Mouse (Mus musculus): ENCODE measurements around the gene Slc4a2.
A peak's percentile ranks its signal among the peaks of the same experiment; 100 is the strongest.

Slc4a2 gene

DNA sequence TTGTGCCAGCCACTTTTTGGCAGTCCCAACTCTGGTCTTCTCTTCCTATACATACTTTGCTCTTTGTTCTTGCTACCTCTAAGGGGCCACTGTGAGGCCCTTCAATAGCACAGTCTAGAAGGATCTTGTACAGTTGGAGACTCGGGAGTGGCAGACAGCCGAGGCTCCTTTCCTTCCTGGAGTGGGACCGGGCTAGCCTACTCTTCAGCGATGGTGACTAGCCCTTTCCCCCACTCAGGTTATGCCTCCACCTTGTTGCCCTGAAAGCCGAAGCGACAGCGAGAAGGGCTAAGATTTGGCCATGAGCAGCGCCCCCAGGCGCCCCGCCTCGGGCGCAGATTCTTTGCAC lies 3.6 kb downstream of the Slc4a2 start:
- DNase-seq, result no peak

DNA sequence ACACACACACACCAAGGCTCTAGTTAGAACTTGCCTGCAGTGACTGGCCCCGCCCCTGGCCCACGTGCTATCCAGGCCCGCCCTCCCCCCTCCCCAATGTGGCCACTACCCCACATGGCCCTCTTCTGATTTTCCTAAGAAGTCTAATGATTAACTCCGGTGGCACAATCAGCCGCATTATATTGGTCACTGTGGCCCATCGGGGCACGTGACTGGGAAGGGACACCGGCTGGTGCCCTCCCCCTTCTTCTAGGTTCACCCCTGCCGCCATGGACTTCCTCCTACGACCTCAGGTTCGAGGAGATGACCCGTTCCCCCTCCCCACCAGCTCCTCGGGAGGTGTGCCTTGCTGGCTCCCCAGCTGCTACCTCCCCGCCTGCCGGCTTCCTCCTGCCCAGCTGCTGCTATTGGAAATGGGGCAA lies 4.4 kb downstream of the Slc4a2 start:
- DNase-seq, result no peak

DNA sequence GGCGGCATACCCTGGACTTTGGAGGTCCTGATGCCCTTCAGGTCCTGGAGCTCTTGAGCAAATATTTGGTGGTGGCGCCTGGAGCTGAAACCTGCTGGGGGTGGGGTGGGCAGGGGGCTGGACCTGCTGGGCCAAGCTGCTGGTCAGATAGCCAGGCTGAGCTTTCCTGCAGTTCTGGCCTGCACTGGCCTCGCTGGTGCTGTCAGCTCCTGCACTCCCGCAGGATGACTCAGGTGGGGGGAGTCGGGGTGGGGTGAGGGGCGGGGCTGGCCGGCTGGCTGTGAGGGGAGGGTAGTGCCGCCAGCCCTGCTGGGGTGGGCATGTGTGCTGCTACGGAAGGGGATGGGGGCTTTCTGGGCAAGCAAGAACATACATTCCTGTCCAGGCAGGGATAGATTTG lies 5.0 kb downstream of the Slc4a2 start:
- DNase-seq, result no peak

DNA sequence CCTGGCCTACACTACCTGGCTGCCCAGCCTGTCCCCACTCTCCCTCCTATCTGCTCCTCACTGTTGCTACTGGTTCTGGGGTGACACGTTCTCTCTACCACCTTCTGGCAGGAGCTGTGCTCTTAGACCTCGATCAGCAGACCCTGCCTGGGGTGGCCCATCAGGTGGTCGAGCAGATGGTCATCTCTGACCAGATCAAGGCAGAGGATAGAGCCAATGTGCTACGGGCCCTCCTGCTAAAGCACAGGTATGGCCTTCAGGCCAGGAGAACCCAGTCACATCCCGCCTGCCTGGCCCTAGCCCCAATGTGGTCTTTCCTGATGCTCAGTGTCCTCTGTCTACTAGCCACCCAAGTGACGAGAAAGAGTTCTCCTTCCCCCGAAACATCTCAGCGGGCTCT lies 10.4 kb downstream of the Slc4a2 start:
- no peak for DNase-seq

DNA sequence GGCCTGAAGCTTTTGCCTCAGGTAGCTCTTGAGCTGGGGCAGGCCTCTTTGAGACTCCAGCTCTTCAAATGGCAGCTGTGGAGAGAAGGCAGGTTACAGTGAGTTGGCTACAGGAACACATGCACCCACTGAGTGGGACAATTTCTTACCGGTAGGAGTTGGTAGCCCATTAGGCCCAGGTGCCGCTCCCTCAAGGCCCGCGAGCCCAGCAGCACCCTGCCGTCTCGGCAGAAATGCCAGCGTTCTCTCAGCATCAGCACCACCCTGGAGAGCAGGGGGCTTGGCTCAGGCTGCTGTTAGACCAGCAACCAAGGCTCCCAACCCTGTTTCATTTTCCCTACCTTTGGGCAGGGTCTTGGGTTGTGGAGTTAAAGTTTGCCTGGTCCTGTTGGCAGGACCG lies 17.6 kb downstream of the Slc4a2 start:
- DNase-seq, result no peak

DNA sequence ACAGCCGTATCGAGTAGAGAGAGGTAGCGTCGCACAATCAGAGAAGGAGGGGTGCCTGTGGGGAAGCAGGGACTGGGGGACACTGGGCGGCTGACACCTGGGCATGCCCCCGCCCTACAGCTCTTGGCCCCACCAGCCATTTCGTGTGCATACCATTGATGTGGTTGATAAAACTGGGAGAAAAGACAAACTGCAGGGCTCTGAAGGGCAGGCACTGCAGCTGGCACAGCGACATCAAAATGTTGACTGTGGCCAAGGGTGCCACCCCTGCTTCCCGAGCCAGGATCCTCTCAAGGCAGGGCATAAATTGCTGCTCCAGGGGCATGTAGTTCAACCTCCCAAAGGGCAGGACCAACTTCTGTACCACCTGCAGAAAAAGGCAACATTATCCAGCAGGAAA lies 18.4 kb downstream of the Slc4a2 start:
- no peak for DNase-seq

DNA sequence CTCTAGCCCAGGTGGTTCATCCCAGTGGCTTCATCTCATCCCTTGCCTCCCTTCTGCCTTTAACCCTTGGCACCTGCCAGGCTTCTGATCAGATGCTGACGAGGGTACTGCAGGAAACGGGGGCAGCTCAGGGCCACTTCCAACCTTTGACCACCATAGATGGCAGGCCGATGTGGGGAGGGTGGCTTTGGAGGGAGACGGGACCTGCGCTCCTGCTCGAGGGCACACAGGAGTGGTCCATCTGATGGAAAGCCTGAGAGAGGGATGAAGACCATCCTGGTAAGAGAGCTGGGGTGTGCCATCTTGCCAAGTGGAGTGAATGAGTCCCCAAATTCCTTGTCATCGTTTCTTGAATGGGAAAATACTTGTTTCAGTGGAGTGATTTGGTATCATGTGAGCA lies 19.6 kb downstream of the Slc4a2 start:
- DNase-seq, result no peak

DNA sequence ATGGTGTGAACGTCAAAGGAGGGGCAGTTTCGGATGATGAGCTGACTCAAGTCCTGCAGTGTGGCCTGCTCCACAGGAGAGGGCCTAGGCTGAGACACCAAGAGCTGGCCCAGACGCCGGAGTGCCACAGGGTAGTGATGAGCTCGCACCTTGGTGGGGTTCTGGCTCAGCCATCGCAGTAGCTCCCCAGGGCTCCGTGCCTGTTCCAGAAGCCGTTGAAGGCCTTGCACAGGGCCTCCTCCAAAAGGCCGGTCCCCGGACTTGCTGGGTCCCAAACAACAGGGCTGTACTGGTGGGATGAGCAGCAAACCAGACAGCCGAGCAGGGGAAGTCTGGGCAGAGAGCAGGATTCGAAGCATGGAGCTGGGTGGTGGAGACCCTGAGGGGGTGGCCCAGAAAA lies 20.3 kb downstream of the Slc4a2 start:
- DNase-seq, result no peak

DNA sequence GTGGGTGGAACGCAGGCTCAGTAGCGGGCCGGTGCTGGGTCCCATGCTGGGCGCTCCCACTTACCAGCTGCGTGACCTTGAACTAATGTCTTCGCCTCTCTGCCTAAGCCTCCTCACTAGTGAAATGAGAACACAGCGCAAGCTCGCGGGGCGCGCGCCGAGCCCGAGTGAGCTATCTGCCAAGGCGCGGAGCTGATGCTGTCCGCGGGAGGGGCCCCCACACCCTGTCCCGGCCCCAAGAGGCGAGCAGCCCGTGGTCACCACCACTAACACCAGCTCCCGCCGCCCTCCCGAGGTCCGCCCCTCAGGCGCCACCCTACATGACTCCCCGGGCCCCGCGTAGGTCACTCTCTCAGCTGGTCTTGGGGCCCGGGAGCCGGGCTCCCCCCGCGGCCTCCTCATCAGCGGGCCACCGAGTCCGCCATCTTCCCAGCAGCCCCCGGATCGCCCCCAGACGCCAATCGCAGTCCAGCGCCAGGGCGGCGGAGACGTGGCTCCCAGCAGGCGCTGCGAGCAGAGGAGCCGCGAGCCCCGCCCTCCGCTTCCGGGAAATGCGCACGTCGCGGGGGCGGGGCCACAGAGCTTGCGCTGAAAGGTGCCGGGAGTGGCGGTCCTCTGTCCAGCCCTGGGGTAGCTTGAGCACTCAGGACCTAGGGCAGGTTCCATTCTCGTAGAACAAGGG lies 21.2 kb downstream of the Slc4a2 start, which contains the start of gene Fastk:
Gene Fastk, minus strand, starts transcription at position 542 of the 682 bp plus-strand sequence.
- peak; percentile 94 for DNase-seq

DNA sequence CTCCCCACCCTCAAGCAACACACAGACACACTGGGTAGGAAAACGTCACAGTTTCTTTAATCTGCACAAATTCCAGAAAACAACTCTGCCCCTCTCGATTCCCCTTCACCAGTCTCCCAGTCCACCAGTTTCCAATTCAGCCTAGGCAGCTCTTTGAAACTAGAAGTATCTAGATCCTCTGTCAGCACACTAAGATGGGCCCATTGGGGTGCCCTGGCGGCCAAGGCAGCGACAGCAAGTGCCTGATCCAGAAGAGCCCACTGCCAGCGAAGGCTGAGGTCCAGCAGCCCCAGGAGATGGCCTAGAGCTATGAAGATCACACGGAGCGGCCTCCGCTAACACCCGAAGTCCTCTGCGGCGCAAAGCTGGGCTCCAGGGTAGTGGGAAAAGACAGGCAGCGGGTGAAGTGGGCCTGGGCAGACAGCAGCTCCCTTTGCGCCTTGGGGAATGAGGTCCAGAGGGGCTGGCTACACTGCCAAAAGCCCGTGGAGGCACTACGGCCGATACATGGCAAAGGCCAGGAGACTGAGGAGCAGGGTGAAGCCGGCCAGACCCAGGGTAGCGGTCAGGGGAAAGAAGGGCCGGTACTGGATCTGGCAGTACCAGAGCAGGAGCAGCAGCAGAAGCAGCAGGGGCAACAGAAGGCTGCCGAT lies 21.9 kb downstream of the Slc4a2 start:
- no peak for DNase-seq

DNA sequence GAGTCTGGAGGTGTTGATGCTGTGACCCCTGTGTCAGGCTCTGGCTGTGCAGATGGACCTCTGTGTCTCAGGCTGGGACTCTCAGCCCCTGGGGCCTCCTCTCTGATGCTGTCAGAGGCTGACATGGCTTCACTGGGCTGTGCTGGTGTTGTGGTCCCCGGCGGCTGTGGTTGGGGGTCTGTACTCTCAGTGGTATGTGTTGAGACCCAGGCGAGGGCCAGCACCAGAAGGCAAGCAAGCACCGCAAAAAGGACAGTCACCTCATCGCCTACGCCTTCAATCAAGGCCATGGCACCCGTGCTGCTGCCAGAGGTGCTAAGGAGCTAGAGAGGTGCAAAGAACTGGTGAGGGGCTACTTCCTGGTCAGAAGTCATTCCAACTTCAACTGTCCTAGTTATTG lies 23.0 kb downstream of the Slc4a2 start:
- no peak for DNase-seq

DNA sequence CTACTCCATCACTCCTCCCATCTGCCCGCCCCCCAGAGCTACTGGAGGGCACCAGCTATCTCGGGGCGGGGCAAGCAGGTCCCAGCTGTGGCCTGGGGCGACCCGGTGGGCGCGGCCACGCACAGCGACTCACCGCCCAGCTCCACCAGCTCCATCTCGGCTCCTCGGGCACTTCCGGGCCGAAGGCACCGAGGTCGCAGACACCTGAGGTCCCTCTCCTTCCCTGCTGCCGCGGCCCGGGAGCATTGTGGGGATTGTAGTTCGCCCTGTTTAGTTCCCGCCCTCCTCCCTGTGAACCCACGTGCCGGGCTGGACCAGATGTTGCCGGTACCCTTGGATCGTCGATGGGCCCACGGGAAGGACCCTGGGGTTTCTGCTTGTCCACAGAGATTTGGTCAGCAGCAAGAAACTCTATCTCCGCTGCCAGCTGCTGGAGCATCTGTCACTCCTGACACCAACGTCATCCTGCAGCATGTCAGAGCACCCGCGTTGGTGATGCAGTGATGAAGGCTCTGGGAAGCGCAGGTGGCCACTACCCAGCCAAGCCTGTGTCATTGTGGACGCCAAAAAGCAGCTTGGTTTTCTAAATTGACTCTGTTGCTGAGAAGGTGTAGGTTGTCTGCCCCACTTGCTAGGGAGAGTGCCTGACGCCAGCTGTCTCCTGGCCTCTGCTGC lies 24.1 kb downstream of the Slc4a2 start, which contains the start of gene Tmub1:
Gene Tmub1, minus strand, starts transcription at position 231 of the 675 bp plus-strand sequence.
- DNase-seq, result peak; percentile 73

DNA sequence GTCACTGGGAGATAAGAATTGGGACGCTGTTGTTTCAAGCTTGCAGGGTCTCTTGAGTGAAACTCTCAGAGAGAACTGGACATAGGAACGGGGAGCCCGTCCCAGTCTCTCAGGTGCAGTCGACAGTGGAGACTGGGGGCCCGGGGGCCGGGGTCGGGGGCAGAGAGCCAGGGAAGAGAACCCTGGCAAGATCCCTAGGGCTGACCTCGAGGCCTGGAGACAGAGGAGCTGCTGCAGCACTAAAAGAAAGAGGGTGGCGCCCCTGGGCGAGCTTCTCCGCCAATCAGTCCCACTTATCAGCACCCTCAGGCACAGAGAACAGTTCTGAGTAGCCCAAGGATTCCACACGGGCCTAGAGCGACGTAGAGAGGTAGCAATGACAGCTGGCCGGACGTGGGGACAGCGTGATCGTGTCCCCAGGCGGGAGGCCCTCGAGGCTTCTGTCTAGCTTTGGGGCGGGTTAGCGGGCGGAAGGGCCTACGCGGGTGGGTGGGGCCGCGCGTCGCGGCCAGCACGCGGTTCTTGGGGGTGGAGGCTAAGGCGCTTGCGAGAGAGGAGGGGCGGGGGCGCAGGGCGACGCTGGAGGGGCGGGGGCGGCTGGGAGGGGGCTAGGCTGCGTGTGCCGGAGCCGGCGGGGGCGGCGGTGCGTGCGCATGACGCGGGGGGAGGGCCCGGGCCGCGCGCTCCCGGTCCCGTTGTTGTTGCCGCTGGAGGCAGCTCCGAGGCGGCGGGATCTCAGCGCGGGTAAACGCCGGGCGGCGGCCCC lies 27.8 kb downstream of the Slc4a2 start:
- peak; percentile 91 for DNase-seq

DNA sequence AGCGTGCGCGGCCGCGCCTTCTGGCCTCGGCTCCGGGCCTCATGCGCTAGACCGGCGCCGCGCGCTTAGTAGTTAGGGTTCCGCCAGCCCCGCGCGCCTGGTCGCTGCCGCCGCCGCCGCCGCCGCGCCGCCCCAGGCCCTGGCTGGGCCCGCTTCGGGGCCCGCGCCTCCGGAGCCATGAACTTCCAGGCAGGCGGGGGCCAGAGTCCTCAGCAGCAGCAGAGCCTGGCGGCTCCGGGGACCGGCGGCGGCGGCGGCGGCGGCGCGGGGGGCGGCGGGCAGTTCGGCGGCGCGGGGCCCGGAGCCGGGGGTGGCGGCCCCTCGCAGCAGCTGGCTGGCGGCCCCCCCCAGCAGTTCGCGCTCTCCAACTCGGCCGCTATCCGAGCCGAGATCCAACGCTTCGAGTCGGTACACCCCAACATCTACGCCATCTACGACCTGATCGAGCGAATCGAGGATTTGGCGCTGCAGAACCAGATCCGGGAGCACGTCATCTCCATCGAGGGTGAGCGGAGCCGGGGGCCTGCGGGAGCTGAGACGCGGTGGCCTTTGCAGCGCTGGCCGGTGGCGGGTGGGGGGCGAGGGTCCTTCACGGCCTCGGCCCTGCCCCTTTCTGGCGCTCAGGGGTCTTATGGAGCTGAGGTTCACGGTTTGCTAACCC lies 28.5 kb downstream of the Slc4a2 start, which contains the start of gene Agap3:
Gene Agap3, plus strand, starts transcription at position 148 of the 661 bp plus-strand sequence.
- DNase-seq, result peak; percentile 44

DNA sequence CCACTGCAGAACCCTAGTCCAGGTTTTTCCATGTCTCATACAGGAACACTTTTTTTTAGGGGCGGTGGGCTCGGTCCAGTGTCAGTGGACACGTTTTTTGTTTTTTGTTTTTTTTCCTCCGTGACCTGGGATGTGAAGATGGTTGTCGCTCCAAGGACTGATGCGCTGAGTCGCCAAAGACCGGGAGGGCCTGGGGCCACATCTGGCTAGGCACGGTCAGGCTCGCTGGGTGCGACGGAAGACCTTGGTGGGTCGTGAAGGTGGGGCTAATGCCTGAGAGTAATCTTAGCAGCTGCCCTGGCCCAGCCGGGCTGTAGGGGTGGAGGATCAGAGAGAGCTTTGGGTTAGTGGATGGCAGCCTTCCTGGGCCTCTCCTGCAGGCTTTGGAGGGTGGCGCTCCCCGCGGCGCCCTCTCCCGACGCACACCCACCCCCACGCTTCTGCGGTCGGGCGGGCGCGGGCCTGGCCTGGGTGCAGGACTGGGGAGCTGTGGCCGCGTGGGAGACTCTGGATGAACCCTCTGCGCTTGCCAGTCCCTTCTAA lies 29.1 kb downstream of the Slc4a2 start:
- DNase-seq, result no peak

DNA sequence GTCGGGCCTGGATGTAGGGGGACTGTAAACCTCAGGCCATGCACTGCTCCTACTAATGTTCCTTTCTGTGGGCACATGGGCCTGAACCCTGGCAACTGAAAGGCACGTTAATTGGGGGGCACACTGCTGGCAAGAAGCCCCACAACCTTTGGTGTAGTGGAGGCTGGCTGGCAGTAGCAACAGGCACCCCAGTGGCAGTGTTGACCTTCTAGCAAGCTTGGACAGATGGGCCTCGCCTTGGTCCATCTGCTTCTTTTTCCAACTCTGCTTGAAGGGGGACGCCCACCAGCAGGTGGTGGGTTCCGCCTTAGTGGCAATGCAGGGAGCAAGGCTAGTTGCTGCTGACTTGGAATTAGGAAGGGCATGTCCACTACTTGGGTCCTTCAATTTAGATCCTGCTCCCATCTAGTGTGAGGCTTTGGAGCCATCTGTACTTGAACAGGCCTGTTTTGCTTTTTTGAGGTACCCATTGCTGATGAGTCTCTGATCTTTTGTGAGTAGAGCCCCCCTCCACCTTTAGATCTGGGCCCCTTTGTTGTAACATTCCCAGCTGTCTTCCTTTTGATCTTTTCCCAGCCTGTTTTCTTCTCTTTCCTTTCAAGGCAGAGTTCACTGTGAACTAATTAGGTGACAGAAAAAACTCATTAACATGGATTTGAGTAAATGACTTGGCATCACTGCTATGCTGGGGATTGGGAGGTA lies 29.8 kb downstream of the Slc4a2 start:
- no peak for DNase-seq

DNA sequence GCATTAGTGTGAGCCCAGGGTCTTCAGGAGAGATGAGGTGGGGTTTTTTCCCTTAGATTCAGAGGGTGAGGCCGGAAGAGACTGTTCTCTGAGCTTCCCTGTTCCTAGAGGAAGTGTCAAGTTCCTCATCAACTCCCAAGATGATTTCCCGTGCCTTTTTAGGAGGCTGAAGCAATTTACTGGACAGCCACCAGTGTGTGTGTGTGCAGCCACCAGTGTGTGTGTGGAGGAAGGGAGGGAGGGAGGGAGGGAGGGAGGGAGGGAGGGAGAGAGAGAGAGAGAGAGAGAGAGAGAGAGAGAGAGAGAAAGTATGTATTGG lies 30.3 kb downstream of the Slc4a2 start:
- no peak for DNase-seq

DNA sequence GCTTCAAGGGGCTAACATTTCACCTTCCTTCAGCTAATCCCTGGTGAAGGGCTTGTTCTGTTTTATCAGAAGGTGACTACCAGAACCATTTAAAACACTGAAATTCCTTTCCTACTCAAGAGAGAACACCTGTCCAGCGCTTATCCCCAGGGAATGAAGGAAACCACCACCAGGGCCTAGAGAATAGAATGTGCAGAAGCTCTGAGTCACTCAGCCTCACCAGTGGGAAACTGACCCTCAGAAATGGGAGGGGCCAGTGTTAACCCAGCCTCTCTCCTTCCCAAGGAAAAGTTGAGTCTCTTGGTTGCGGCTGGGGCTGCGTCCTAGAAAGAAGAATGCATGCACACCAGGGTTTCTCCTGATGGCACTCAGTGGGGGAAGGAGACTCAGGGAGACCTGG lies 31.4 kb downstream of the Slc4a2 start:
- no peak for DNase-seq

DNA sequence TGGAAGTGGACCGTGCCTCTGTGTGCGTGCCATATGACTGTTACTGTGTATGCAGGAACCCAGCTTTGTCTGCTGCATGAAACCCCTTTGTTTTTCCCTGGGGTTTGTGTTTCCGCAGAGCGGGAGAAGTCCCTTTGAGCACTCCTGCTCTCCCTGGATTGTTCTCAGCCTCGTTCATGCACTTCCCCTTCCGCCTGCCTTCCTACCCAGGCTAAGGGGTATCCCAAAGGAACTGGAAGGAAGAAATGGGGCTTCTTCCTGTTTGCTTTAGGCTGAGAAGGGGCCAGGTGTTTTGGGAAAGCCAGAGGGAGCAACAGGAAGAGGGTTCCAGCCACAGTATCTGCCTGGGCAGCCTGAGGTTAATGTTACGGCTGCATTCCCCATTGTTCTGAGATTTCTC lies 32.0 kb downstream of the Slc4a2 start:
- DNase-seq, result no peak

DNA sequence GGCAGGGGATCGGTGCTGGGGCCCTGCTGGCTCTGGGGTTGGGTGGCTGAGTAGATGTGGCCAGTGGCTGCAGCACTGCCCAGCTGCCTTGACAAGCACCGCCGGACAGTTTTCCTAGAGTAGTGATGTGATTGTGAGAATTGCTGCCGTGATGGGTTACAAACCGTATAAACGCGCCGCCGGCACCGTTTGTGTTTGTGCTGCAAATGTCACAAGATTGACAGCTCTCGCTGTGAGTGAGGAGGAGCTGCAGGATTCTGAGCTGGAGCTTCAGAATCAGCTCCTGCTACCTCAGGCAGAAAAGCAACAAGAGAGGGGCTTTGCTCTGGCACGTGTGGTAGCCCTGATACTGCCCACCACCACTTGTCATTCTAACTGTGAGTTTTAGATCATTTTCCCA lies 43.1 kb downstream of the Slc4a2 start:
- DNase-seq, result no peak

DNA sequence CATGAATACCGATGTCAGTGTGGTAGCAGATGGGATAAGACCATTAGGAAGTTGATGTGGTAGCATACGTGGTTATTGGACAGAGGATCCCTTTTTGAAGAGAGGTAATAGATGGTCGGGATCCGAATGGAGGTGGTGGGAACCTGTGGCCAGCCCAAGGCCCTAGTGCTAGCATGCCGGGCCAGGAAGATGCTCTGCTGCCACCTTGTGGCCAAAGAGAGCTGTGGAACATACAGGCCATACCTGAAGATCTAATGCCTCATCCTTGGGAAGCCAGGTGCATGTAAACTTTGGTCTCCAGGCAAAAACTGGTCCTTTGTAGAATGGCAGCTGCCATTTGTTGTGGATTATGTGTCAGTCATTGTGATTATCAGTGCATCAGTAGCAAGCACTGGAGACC lies 47.0 kb downstream of the Slc4a2 start:
- peak; percentile 79 for DNase-seq
